20 mouse cellular contexts compared by ENCODE assay signal in genomic region chr6:139984069-139984468, GRCm38 (mm10). TPM values are rescaled to one million over a fixed set of nuclear protein-coding genes. Genes with fewer than 3 reads are reported as not detected.
A peak's percentile ranks its signal among the peaks of the same experiment; 100 is the strongest.
DNase-seq lines count a peak whose midpoint lies in the region.
"Had no signal": no experiment of that assay in that cellular context is flagged by ENCODE, and none has a peak within 500 bp of the region (broad histone marks: within the 10 kb centered on the region; RNA-seq: fewer than 3 reads in every experiment).

No protein-coding gene starts in this region.

- peak; percentile 77 for DNase-seq in heart, adult 11 months
- no peak for DNase-seq in heart, adult 9 months (ENCODE audit: low spot score in 2 of 2)
- peak; percentile 19 for DNase-seq in layer of hippocampus, adult 11-12 months (ENCODE audit: low spot score)
- no peak for DNase-seq in layer of hippocampus, postnatal 36 days
- peak; percentile 16 to 32 for DNase-seq in layer of hippocampus, adult 8-10 months (ENCODE audit: low spot score in 2 of 2)
- no peak for DNase-seq in layer of hippocampus, postnatal 10 days (ENCODE audit: low spot score in 2 of 2)
- DNase-seq: adrenal gland, adult 2 months; adrenal gland, postnatal 10 days; adrenal gland, postnatal 25 days; cerebellum, adult 11 months; cerebellum, adult 18-20 months; cerebellum, adult 8-10 months; cerebellum, adult 9-11 months; cerebellum, postnatal 14 days; cerebellum, postnatal 36 days; embryo, embryonic 11 days had no signal

RNA-seq across cellular contexts. Expression of gene Capza3, which starts 57.0 kb away (rescaled TPM):
- not detected for total RNA-seq in layer of hippocampus, postnatal 36 days (2021)
- not detected for total RNA-seq in layer of hippocampus, adult 8-10 months (2022)
- total RNA-seq in layer of hippocampus, postnatal 10 days (2021), result not detected
- total RNA-seq: adrenal gland, adult 2 months; adrenal gland, postnatal 10 days; adrenal gland, postnatal 25 days; adrenal gland, postnatal 4 days; common myeloid progenitor, adult 5-6 weeks; ES-E14; MEL had no signal

RNA-seq across cellular contexts. Expression of gene Plcz1, which starts 57.2 kb away (rescaled TPM):
- under 1 TPM; 0.92 to 0.96 TPM for total RNA-seq in layer of hippocampus, postnatal 36 days (2021)
- total RNA-seq in layer of hippocampus, adult 8-10 months (2022), result under 1 TPM; 0.75 to 0.96 (median 0.84) TPM
- 1 to 10 TPM in 1 of 2 experiments, under 1 TPM in 1; 0.89 to 1.1 TPM for total RNA-seq in layer of hippocampus, postnatal 10 days (2021)
- total RNA-seq: adrenal gland, adult 2 months; adrenal gland, postnatal 10 days; adrenal gland, postnatal 25 days; adrenal gland, postnatal 4 days; common myeloid progenitor, adult 5-6 weeks; ES-E14; MEL had no signal

Comparison
In these comparisons a context has a peak if more than half of its experiments do, and no peak if none do; other contexts are left out.
1. DNase-seq: peak in heart, adult 11 months (single experiment), layer of hippocampus, adult 11-12 months (single experiment) and layer of hippocampus, adult 8-10 months (2 of 2); none in heart, adult 9 months (0 of 2), layer of hippocampus, postnatal 36 days (0 of 2) and layer of hippocampus, postnatal 10 days (0 of 2).